In the genomic region with DNA sequence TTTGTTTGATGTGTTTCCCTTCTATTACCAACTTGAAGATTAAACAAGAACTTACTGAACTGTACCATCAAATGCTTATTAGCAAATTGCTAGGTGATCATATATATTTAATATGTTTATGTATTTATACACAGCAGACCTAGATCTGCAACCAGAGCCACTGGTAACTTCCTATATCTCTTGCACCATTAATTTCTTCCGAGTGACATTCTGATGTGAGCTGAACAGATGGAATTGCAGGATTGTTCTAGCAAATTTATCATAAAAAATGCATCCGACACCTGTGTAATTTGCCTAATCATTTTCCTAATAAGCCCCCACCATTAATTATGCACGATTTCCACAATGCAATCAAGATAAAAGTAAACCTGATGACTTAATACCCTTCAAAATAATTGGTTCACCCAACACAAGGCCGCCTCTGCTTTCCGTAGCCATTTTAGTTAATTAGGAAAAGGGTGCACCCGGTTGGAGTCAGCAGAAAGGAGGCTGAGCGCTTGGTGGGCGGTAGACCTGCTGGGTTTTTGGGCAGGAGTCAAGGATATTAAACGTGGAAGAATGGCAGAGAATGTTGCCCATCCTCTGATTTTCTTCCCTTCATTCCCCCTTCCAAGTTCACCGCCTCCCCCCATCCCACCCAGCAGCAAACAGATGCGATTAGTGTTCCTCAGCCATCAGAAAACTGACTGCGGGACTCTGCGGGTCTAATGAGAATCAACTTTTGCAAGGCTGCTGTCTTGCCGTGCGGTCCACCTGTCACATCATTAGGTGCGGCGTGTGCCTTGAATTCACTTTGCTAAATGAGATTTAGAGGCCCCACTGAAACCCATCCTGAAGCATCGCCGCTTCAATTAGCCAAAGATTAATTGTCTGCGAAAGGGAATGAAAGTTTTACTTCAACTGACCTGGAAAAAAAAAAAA, we compare ENCODE assay signal across 15 mouse cellular contexts.
DNase-seq lines count a peak whose midpoint lies in the region; ATAC-seq and TF ChIP-seq lines count a peak whose summit lies in the region.
"Had no signal": no experiment of that assay in that cellular context is flagged by ENCODE, and none has a peak within 500 bp of the region (broad histone marks: within the 10 kb centered on the region; RNA-seq: fewer than 3 reads in every experiment).

No protein-coding gene starts in this region.

- H3K27ac ChIP-seq in hindbrain, embryonic 13.5 days: no peak overlapping the region; the same call in 1 of the 2 replicates
- no peak overlapping the region for H3K27ac ChIP-seq in hindbrain, embryonic 10.5 days
- no peak overlapping the region for H3K27ac ChIP-seq in forebrain, embryonic 10.5 days
- H3K27ac ChIP-seq in layer of hippocampus, adult 2 months: peak overlapping the region; percentile 71
- no peak overlapping the region for H3K27ac ChIP-seq in neural tube, embryonic 14.5 days (ENCODE audit: low read depth, low read length)
- no peak overlapping the region for H3K27ac ChIP-seq in liver, postnatal 0 days (ENCODE audit: low read depth)
- H3K27ac ChIP-seq: heart, embryonic 15.5 days; intestine, embryonic 15.5 days; liver, embryonic 14.5 days; macrophage; stomach, embryonic 15.5 days had no signal

- no peak overlapping the region for H3K4me3 ChIP-seq in hindbrain, embryonic 13.5 days
- H3K4me3 ChIP-seq in hindbrain, embryonic 10.5 days: no peak overlapping the region
- no peak overlapping the region for H3K4me3 ChIP-seq in forebrain, embryonic 10.5 days
- H3K4me3 ChIP-seq in layer of hippocampus, adult 2 months: peak overlapping the region; percentile 24; the same call in 1 of the 2 replicates
- no peak overlapping the region for H3K4me3 ChIP-seq in neural tube, embryonic 14.5 days (ENCODE audit: low read depth, low read length)
- no peak overlapping the region for H3K4me3 ChIP-seq in liver, postnatal 0 days (ENCODE audit: low read depth, low read length)
- H3K4me3 ChIP-seq: heart, embryonic 15.5 days; intestine, embryonic 15.5 days; stomach, embryonic 15.5 days had no signal

- H3K4me1 ChIP-seq in hindbrain, embryonic 13.5 days (replicated peaks): peaks cover 6% of the 10 kb centered on the region; the same call in 1 of the 2 replicates
- H3K4me1 ChIP-seq in hindbrain, embryonic 10.5 days (replicated peaks): no peaks in the 10 kb centered on the region
- peaks cover 9% of the 10 kb centered on the region; the same call in 1 of the 2 replicates for H3K4me1 ChIP-seq in forebrain, embryonic 10.5 days
- no peaks in the 10 kb centered on the region for H3K4me1 ChIP-seq in neural tube, embryonic 14.5 days (ENCODE audit: control insufficient read depth, insufficient read depth, low read length)
- H3K4me1 ChIP-seq in liver, postnatal 0 days (ENCODE audit: insufficient read depth): no peaks in the 10 kb centered on the region
- H3K4me1 ChIP-seq: heart, embryonic 15.5 days; intestine, embryonic 15.5 days; stomach, embryonic 15.5 days had no signal

- no peak for DNase-seq in hindbrain, embryonic 10.5 days (ENCODE audit: low spot score)
- peak; percentile 14 for DNase-seq in forebrain, embryonic 10.5 days (ENCODE audit: extremely low spot score, low spot score)
- DNase-seq in layer of hippocampus, adult 2 months (ENCODE audit: low spot score in 2 of 2): peak; percentile 19 to 25
- no peak for DNase-seq in liver, postnatal 0 days
- DNase-seq in gastrocnemius, adult 18-20 months (ENCODE audit: low spot score): no peak
- no peak for DNase-seq in heart, adult 18-20 months
- DNase-seq: gastrocnemius, postnatal 36 days; kidney, postnatal 25 days had no signal

- H3K4me2 ChIP-seq in hindbrain, embryonic 13.5 days: peak overlapping the region; percentile 19
- peak overlapping the region; percentile 8; the same call in 1 of the 2 replicates for H3K4me2 ChIP-seq in neural tube, embryonic 14.5 days (ENCODE audit: low read depth, low read length)
- no peak overlapping the region for H3K4me2 ChIP-seq in liver, postnatal 0 days (ENCODE audit: low read depth, low read length)
- H3K4me2 ChIP-seq: heart, embryonic 15.5 days; intestine, embryonic 15.5 days; stomach, embryonic 15.5 days had no signal

- no peak for TF ChIP-seq EP300 in liver, postnatal 0 days (IDR thresholded peaks at IDR 0.05; ENCODE audit: low read depth)

- no peaks in the 10 kb centered on the region for H3K9me3 ChIP-seq in hindbrain, embryonic 13.5 days
- H3K9me3 ChIP-seq in hindbrain, embryonic 10.5 days: no peaks in the 10 kb centered on the region
- H3K9me3 ChIP-seq in forebrain, embryonic 10.5 days: no peaks in the 10 kb centered on the region
- H3K9me3 ChIP-seq in neural tube, embryonic 14.5 days (ENCODE audit: control insufficient read depth, low read length): no peaks in the 10 kb centered on the region
- H3K9me3 ChIP-seq in liver, postnatal 0 days (ENCODE audit: low read length): peaks cover 4% of the 10 kb centered on the region; the same call in 1 of the 2 replicates
- H3K9me3 ChIP-seq: heart, embryonic 15.5 days; intestine, embryonic 15.5 days; stomach, embryonic 15.5 days had no signal

- TF ChIP-seq CTCF in layer of hippocampus, adult 2 months (conservative IDR thresholded peaks at IDR 0.05): no peak
- no peak for TF ChIP-seq CTCF in liver, postnatal 0 days (IDR thresholded peaks at IDR 0.05; ENCODE audit: low read depth)

- WGBS in hindbrain, embryonic 13.5 days: 60% methylated on average over 20 of the region's 20 CpGs
- WGBS in hindbrain, embryonic 10.5 days: 80% methylated on average over 20 of the region's 20 CpGs
- 71% methylated on average over 20 of the region's 20 CpGs for WGBS in forebrain, embryonic 10.5 days
- WGBS in neural tube, embryonic 14.5 days: 58% methylated on average over 20 of the region's 20 CpGs
- 73% methylated on average over 20 of the region's 20 CpGs for WGBS in liver, postnatal 0 days (ENCODE audit: insufficient replicate concordance)

- no peaks in the 10 kb centered on the region for H3K27me3 ChIP-seq in hindbrain, embryonic 13.5 days
- no peaks in the 10 kb centered on the region for H3K27me3 ChIP-seq in hindbrain, embryonic 10.5 days (ENCODE audit: insufficient read depth, poor library complexity, severe bottlenecking)
- H3K27me3 ChIP-seq in forebrain, embryonic 10.5 days (ENCODE audit: poor library complexity, severe bottlenecking): no peaks in the 10 kb centered on the region
- H3K27me3 ChIP-seq in neural tube, embryonic 14.5 days (ENCODE audit: control insufficient read depth, insufficient read depth, low read length): no peaks in the 10 kb centered on the region
- H3K27me3 ChIP-seq in liver, postnatal 0 days (ENCODE audit: insufficient read depth, low read length): no peaks in the 10 kb centered on the region
- H3K27me3 ChIP-seq: heart, embryonic 15.5 days; intestine, embryonic 15.5 days; stomach, embryonic 15.5 days had no signal

- no peak overlapping the region for H3K9ac ChIP-seq in hindbrain, embryonic 13.5 days
- H3K9ac ChIP-seq in neural tube, embryonic 14.5 days (replicated peaks; ENCODE audit: low read depth, low read length): no peak overlapping the region
- no peak overlapping the region for H3K9ac ChIP-seq in liver, postnatal 0 days (replicated peaks)
- H3K9ac ChIP-seq: heart, embryonic 15.5 days; intestine, embryonic 15.5 days; liver, embryonic 14.5 days; stomach, embryonic 15.5 days had no signal

- no peaks in the 10 kb centered on the region for H3K36me3 ChIP-seq in hindbrain, embryonic 13.5 days
- no peaks in the 10 kb centered on the region for H3K36me3 ChIP-seq in hindbrain, embryonic 10.5 days
- H3K36me3 ChIP-seq in forebrain, embryonic 10.5 days (replicated peaks): no peaks in the 10 kb centered on the region
- no peaks in the 10 kb centered on the region for H3K36me3 ChIP-seq in neural tube, embryonic 14.5 days (ENCODE audit: control insufficient read depth, insufficient read depth, low read length)
- H3K36me3 ChIP-seq in liver, postnatal 0 days (replicated peaks; ENCODE audit: insufficient read depth, low read length): no peaks in the 10 kb centered on the region
- H3K36me3 ChIP-seq: heart, embryonic 15.5 days; intestine, embryonic 15.5 days; stomach, embryonic 15.5 days had no signal

- ATAC-seq in hindbrain, embryonic 13.5 days (ENCODE audit: low FRiP score): peak; percentile 57
- peak; percentile 61; the same call in 1 of the 2 replicates for ATAC-seq in neural tube, embryonic 14.5 days (ENCODE audit: low read depth)
- ATAC-seq in liver, postnatal 0 days: no peak
- ATAC-seq: intestine, embryonic 15.5 days had no signal

Comparison
In these comparisons a context has a peak if more than half of its experiments do, and no peak if none do; other contexts are left out.
1. DNase-seq: peak in forebrain, embryonic 10.5 days (single experiment) and layer of hippocampus, adult 2 months (2 of 2); none in hindbrain, embryonic 10.5 days (single experiment), liver, postnatal 0 days (single experiment), gastrocnemius, adult 18-20 months (single experiment) and heart, adult 18-20 months (0 of 2).